Mouse (Mus musculus): Measurements from ENCODE around the gene Med8.

Med8 gene

GRCm38 (mm10) chr4:118409142-118409900 is at the start of gene Med8, which contains the start of gene Szt2:
Gene Med8, plus strand, starts transcription at chr4:118409337.
Gene Szt2, minus strand, starts transcription at chr4:118409273.
- DNase-seq (ENCODE audit: low spot score), result peak; percentile 84

DNA sequence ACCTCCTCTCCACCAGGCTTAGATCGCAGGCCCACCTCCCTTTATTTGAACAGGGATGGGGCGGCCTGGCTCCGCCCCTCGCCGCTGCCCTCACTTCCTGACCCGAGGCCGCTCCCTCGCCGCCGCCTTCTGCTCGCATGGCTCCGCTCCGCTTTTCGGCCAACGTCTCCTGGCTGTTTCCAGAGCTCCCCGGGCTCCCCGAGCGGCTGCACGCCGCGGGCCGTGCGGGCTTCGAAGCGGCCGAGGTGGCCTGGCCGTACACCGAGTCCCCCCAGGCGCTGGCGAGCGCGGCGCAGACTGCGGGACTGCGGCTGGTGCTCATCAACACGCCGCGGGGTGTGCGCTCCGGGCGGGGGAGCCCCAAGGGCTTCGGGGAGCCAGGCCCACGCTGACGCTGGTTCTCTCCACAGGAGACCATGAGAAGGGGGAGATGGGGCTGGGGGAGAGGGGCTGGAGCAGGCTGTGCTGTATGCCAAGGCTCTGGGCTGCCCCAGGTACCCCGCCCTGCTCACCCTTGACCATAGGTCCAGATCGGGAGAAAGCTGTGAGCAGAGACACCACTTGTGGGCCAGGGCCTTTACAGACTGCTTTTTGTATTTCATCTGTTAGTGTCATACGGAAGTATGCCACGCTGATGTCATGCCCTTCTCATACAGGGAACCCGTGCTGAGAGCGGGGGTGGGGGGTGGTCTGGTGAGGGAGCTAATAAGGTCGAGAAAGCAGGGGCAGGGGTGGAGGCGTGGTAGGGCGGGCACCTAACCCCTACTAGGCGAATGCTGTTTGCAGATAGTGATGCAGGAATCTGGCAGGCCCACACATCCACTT is 49.0 kb upstream of the Med8 start:
- peak; percentile 51 for DNase-seq (ENCODE audit: low spot score)

DNA sequence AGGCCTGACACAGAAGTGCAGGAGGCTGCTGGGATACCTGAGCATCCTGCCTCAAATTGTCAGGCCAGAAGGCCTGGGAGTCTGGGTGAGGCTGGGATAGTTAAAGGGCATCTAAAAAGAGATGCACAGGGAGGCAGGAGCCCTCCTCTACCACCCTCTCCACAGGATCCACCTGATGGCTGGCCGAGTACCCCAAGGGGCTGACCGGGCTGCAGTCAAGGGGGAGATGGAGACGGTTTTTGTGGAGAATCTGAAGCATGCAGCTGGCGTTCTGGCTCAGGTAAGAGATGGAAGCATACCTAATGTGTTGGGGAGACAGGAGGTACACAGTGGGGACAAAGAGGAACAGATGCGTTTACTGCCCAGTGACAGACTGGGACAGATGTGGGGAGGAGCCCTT is 47.7 kb upstream of the Med8 start:
- no peak for DNase-seq (ENCODE audit: low spot score)

DNA sequence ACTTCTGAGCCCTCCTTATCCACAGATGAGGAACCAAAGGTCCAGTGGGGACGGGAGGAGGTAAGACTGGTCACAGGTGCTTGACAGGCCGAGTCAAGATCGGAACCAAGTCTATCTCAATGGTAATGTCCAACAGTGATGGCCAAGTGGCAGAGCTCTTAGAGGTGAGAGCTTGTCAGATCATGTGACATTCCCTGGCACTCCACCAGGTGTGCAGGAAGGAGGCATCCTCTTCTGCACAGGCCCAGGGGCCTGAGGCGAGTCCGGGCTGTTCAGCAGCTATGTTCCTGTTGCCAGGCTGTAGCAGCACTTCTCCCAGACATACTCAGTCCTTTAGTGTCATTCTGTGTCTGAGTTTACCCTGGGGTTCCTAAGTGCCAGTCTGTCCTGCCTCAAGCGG is 46.3 kb upstream of the Med8 start:
- DNase-seq (ENCODE audit: low spot score), result no peak

DNA sequence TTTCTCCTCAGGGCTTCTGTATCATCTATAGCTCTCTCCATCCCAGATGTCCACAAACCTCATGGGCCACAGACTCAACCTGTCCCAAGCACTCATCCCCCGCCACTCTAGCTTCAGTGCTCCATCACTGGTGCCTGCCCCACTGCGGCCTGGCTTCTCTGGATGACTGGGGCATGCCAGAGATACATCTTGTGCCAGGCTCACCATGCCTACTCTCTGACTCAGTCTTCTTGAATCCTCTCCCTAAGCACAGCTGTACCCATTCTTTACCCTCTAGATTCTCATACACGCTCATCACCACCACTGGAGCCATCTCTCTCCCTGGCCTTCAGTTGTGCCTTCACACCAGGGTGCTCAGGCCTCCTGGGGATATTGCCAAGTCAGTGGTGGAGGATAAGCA is 45.2 kb upstream of the Med8 start:
- no peak for DNase-seq (ENCODE audit: low spot score)

DNA sequence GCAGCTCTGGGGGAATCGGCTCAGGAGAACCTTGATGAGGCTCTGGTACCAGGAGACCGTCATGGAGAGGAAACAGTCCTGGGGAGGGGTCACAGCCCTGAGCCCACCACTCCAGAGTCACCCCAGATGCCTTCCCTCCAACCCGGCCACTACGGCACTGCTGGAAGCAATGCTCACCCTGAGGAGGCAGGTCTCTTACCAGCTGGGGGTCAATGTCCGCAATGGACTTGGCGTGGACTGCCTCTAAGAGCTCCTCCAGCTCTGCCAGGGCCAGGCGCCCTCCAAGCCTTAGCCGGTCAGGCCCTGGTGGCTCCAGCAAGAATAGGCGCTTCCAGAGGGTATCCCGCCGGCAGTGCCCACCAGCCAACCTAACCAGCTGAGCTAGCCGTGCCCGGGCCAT is 44.5 kb upstream of the Med8 start:
- no peak for DNase-seq (ENCODE audit: low spot score)

DNA sequence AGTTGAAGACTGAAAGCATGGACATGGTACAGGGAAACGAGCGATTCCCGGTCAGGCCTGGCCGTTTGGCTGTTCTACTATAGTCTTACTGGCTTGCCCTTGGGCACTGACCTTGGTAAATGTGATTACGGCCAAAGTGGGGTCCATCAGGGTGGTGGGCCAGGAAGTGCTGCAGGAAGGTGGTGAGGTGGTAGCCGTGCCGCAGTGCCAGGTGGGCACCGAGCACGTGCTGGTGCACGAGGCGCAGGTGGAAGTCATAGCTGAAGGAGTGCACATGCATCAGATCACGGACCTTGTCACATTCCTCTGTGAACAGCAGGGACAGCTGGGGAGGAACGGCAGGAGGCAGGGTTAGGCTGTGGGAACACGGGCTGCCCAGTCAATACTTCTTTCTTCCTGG is 43.1 kb upstream of the Med8 start:
- no peak for DNase-seq (ENCODE audit: low spot score)

DNA sequence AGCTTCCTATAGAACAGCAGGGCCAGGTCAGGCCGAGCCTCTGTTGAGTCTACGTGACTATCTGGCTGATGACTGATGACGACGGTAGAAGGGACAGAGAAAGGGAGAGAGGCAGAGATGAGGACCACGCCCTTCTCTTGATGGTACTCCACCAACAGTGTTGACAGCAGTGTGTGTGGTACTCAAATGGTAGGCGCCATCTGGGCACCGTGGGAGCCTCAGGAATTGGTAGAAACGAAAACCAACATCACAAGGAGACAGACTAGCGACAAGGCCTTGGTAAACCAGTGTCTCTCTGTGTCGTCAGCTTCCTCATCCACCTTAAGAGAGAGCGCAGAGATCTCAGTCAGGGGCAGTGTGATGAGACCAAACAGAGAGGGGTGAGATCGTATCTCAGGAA is 41.6 kb upstream of the Med8 start:
- no peak for DNase-seq (ENCODE audit: low spot score)

DNA sequence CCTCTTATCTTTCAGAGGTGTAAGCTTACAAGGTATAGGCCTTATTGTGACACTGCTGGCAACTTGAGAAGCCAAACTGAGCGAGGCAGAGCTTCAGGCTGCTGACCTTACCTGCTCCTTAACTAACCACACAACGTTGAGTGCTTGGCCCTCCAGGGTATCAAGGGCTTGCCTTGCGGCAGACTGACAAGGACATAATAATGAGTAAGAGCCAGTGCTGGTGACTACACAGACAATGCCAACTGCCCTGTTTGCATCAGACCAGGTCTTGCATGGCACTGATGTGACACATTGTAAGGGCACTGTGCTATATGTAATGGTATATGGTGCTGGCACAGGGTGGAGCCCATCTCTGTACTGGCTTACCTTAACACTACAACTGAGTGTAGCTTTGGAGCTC is 40.5 kb upstream of the Med8 start:
- DNase-seq (ENCODE audit: low spot score), result no peak

- DNase-seq (ENCODE audit: low spot score), result no peak
Observed at GRCm38 (mm10) chr4:118371822-118372221, 37.3 kb upstream of the Med8 start.

GRCm38 (mm10) chr4:118375999-118376398 is 33.1 kb upstream of the Med8 start:
- DNase-seq (ENCODE audit: low spot score), result no peak

DNA sequence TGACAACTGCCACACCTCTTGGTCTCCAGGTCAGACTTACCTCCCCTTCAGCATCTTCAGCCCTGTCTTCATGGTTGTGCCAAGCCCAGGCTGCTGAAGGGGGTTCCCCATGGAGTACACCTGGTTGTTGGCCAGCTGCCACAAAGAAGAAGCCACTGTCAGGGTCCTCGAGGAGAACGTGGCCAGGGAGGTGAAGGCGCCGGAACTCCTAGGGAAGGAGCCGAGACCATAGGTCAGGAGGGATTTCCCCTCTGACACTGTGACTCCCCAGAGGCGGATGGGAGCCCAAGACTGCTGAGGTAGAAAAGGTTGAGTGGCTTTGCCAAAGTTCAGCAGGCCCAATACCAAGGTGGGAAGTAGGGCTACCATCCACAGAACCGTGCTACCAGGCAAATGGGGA is 25.9 kb upstream of the Med8 start:
- no peak for DNase-seq (ENCODE audit: low spot score)

DNA sequence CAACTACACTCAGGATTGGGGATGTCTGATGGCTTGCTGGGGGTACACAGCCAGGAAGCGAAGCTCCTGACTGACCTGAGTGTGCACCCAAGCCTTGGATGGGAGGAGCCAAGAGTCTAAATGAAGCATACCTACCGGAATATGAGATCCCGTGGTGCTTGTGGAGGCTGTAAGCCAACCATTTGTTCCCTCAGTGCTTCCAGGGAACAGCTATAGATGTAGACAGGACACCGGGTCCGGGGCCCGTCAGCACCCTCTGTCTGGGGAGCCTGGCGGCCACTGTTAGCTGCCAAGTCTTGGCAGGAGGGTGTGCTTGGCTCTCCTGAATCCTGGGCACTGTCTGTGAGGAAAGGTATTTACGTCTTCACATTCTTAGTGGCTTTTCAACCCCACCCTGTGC is 21.8 kb upstream of the Med8 start:
- no peak for DNase-seq (ENCODE audit: low spot score)

GRCm38 (mm10) chr4:118390146-118390545 is 19.0 kb upstream of the Med8 start:
- DNase-seq (ENCODE audit: low spot score), result no peak

- no peak for DNase-seq (ENCODE audit: low spot score)
Observed at GRCm38 (mm10) chr4:118394505-118394904, 14.6 kb upstream of the Med8 start.

DNA sequence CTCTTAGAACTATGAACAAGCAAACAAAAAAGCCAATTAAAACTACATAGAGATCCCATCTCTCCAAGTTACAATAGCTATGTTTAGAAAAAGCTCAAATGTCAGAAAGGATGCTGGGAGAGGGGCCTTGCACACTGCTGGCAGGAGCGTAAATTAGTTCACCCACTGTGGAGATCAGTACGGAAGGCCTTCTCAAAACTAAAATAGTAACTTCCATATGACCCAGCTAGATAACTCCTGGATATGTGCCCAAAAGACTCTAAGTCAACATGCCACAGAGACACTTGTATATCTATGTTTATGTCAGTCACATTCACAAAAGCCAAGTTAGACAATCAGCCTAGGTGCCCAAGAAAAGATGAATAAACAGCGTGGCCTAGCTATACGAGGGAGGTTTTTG is 13.8 kb upstream of the Med8 start:
- no peak for DNase-seq (ENCODE audit: low spot score)

DNA sequence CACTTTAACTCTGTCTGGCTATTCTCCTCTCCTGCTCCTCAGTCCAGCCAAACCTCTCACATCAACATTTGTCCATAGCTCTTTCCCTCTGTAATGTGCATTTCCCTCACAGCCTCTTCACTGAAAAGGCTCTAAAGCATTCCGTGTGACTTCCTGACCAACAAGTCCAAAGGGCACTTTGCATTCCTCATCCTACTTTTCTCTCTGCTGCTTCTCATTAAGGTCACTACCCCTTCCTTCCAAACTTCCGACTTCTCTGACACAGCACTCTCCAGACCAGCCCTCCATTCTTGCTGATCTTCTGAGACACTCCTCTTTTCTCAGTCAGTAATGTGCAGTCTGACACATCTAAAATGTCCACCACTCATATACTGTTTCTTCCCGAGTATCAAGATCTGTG is 12.7 kb upstream of the Med8 start:
- no peak for DNase-seq (ENCODE audit: low spot score)

DNA sequence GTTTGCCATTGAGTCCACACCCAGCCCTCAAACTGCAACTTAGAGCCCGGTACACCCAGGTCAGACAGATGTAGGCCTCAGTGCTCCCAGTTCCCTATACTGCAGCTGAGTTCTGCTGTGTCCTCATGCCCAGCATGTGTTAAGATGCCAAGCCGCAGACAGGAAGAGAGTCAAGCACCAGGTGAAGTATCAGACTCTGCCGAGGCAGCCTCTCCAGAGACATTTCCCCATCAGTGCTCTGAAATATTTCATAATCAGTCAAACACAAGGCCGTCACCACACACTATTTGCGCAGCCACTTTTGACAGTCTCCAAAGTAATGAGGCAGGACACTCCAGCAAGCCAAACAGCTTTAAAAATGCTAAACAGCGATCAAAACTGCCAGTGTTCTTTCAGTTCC is 10.7 kb upstream of the Med8 start:
- no peak for DNase-seq (ENCODE audit: low spot score)

GRCm38 (mm10) chr4:118401421-118401820 is 7.7 kb upstream of the Med8 start:
- DNase-seq (ENCODE audit: low spot score), result no peak

GRCm38 (mm10) chr4:118401918-118402317 is 7.2 kb upstream of the Med8 start:
- DNase-seq (ENCODE audit: low spot score), result no peak

- DNase-seq (ENCODE audit: low spot score), result no peak
Observed at GRCm38 (mm10) chr4:118402701-118403100, 6.4 kb upstream of the Med8 start.

DNA sequence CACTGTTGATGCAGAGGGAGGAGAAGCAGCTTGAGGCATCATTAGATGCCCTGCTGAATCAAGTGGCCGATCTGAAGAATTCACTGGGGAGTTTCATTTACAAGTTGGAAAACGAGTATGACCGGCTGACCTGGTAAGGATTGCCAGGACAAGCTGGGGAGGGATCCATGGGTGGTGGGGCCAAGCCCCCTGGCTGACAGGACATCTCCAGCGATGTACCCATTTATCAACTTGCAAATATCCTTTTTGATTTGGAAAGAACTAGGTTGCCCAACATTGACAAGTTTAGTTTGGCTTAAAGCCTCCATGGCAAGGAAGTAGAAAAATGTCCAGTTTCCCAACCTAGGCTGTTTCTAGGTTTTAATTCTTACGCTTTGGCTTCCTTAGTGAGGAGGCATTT is 1.7 kb downstream of the Med8 start:
- DNase-seq (ENCODE audit: low spot score), result no peak

- no peak for DNase-seq (ENCODE audit: low spot score)
Observed at GRCm38 (mm10) chr4:118413553-118413952, 4.4 kb downstream of the Med8 start.

DNA sequence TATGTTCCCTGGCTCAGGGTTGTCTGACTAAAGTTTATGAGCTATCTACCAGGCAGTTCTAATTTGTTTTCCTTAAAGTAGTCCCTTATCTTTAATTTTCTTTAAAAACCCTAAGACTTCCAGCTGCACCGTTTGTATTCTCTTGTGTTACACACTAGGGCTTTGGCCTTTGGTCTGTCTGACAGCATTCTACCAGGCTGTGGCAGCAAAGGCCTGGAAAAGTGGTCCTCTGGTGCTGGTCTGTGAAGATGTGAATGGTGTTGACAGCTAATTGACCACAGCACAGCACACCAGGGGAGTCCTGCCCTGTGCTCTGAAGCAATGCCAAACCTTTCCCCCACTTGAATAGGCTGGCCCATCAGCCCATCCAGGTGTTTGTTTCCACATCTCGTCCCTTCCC is 6.6 kb downstream of the Med8 start:
- DNase-seq (ENCODE audit: low spot score), result no peak

All from ovary, postnatal 14 days (tissue).